Mouse (Mus musculus): ENCODE data around the gene Layn.

GRCm38 (mm10) chr9:51093697-51094096 lies 16.8 kb upstream of the Layn start:
- TF ChIP-seq CTCF (IDR thresholded peaks at IDR 0.05; ENCODE audit: low read depth): no peak
- no peak for TF ChIP-seq EP300 (optimal IDR thresholded peaks at IDR 0.05)

All from stomach, postnatal 0 days (tissue).